Comparison of ENCODE assay signal across 8 mouse cellular contexts in genomic region chr17:24559146-24559545, GRCm38 (mm10). TPM values are rescaled to one million over a fixed set of nuclear protein-coding genes. Genes with fewer than 3 reads are reported as not detected.
DNase-seq lines count a peak whose midpoint lies in the region; ATAC-seq and TF ChIP-seq lines count a peak whose summit lies in the region.

No protein-coding gene starts in this region.

- no peak overlapping the region for H3K9ac ChIP-seq in forebrain, embryonic 12.5 days
- no peak overlapping the region for H3K9ac ChIP-seq in limb, embryonic 15.5 days
- no peak overlapping the region for H3K9ac ChIP-seq in neural tube, embryonic 15.5 days (replicated peaks)

- peak overlapping the region; percentile 27 for H3K4me2 ChIP-seq in forebrain, embryonic 12.5 days
- peak overlapping the region; percentile 31 for H3K4me2 ChIP-seq in limb, embryonic 15.5 days
- peak overlapping the region; percentile 32 for H3K4me2 ChIP-seq in neural tube, embryonic 15.5 days

- peak; percentile 13 for ATAC-seq in Patski
- ATAC-seq in forebrain, embryonic 12.5 days (ENCODE audit: low FRiP score): peak; percentile 63; the same call in 1 of the 2 replicates
- peak; percentile 87 for ATAC-seq in limb, embryonic 15.5 days (ENCODE audit: insufficient number of reproducible peaks, low FRiP score, low TSS enrichment, low read depth)
- no peak for ATAC-seq in neural tube, embryonic 15.5 days (ENCODE audit: low FRiP score)

- no peaks in the 10 kb centered on the region for H3K36me3 ChIP-seq in forebrain, embryonic 12.5 days (replicated peaks)
- no peaks in the 10 kb centered on the region for H3K36me3 ChIP-seq in limb, embryonic 15.5 days
- no peaks in the 10 kb centered on the region for H3K36me3 ChIP-seq in neural tube, embryonic 15.5 days

- intact Hi-C loops in heart, postnatal 14 days (cut with DNase I): no loop called here

- no peaks in the 10 kb centered on the region for H3K9me3 ChIP-seq in forebrain, embryonic 12.5 days
- no peaks in the 10 kb centered on the region for H3K9me3 ChIP-seq in limb, embryonic 15.5 days
- H3K9me3 ChIP-seq in neural tube, embryonic 15.5 days (replicated peaks): no peaks in the 10 kb centered on the region

- H3K4me3 ChIP-seq in forebrain, embryonic 12.5 days (replicated peaks): no peak overlapping the region
- no peak overlapping the region for H3K4me3 ChIP-seq in limb, embryonic 15.5 days
- no peak overlapping the region for H3K4me3 ChIP-seq in neural tube, embryonic 15.5 days (replicated peaks)

- in situ Hi-C loops in Patski (cut with MboI; ENCODE audit: low pct_unique_long_range_greater_than_20kb): no loop called here

- no peak for DNase-seq in Patski (ENCODE audit: low read depth, low spot score)
- DNase-seq in heart, postnatal 14 days: peak; percentile 56 to 58
- DNase-seq in spleen, adult 12 weeks (ENCODE audit: low spot score): no peak
- DNase-seq in cerebellum, adult 9-10 months: no peak
- no peak for DNase-seq in urinary bladder, postnatal 36 days (ENCODE audit: low spot score in 2 of 2)

- H3K4me1 ChIP-seq in forebrain, embryonic 12.5 days: peaks cover 27% of the 10 kb centered on the region
- H3K4me1 ChIP-seq in limb, embryonic 15.5 days: peaks cover 62% of the 10 kb centered on the region
- H3K4me1 ChIP-seq in neural tube, embryonic 15.5 days: peaks cover 47% of the 10 kb centered on the region

- 45% methylated on average over 3 of the region's 3 CpGs for WGBS in forebrain, embryonic 12.5 days
- 25% methylated on average over 3 of the region's 3 CpGs for WGBS in limb, embryonic 15.5 days
- WGBS in neural tube, embryonic 15.5 days: 30% methylated on average over 3 of the region's 3 CpGs

- H3K27me3 ChIP-seq in Patski: no peaks in the 10 kb centered on the region
- 0 out of 2 replicates have a peak, but pooled peaks cover 3% of the 10 kb centered on the region for H3K27me3 ChIP-seq in forebrain, embryonic 12.5 days
- no peaks in the 10 kb centered on the region for H3K27me3 ChIP-seq in limb, embryonic 15.5 days
- no peaks in the 10 kb centered on the region for H3K27me3 ChIP-seq in neural tube, embryonic 15.5 days (replicated peaks)

- POLR2A ChIA-PET in Patski (lab: Charles Lee): no interaction called here

- H3K27ac ChIP-seq in forebrain, embryonic 12.5 days: peak overlapping the region; percentile 84
- H3K27ac ChIP-seq in limb, embryonic 15.5 days: peak overlapping the region; percentile 92
- H3K27ac ChIP-seq in neural tube, embryonic 15.5 days (replicated peaks): peak overlapping the region; percentile 84

- CTCF ChIA-PET in Patski (lab: Charles Lee): interaction anchor here (1.1 kb wide), 1 partner anchor 38 kb away, joined by 4 read pairs; no protein-coding TSS in a partner anchor

- no peak for TF ChIP-seq CTCF in Patski (IDR thresholded peaks at IDR 0.05)

RNA-seq across cellular contexts. Expression of gene Pkd1, which starts 9.5 kb away (rescaled TPM):
- 41.0 TPM for polyA plus RNA-seq in Patski (2021)
- 15.5 and 17.9 TPM in 2 replicates for polyA plus RNA-seq in forebrain, embryonic 12.5 days (2016; fragmentation: Nextera tagmentation; extraction: Ambion mirVana)
- 10 to 100 TPM; 58.0 to 63.2 TPM for total RNA-seq in heart, postnatal 14 days (2021)
- 32.1 and 37.9 TPM in 2 replicates for polyA plus RNA-seq in limb, embryonic 15.5 days (2015; fragmentation: Nextera tagmentation; extraction: Ambion mirVana)
- polyA plus RNA-seq in neural tube, embryonic 15.5 days (2015; fragmentation: Nextera tagmentation; extraction: Ambion mirVana): 31.2 and 31.7 TPM in 2 replicates

RNA-seq across cellular contexts. Expression of gene Rab26, which starts 25.1 kb away (rescaled TPM):
- polyA plus RNA-seq in Patski (2021): 0.40 TPM
- 1.7 and 1.9 TPM in 2 replicates for polyA plus RNA-seq in forebrain, embryonic 12.5 days (2016; fragmentation: Nextera tagmentation; extraction: Ambion mirVana)
- under 1 TPM; 0.19 to 0.34 TPM for total RNA-seq in heart, postnatal 14 days (2021)
- polyA plus RNA-seq in limb, embryonic 15.5 days (2015; fragmentation: Nextera tagmentation; extraction: Ambion mirVana): 3.0 and 3.8 TPM in 2 replicates
- 6.1 and 9.1 TPM in 2 replicates for polyA plus RNA-seq in neural tube, embryonic 15.5 days (2015; fragmentation: Nextera tagmentation; extraction: Ambion mirVana)

RNA-seq across cellular contexts. Expression of gene Traf7, which starts 31.4 kb away (rescaled TPM):
- polyA plus RNA-seq in Patski (2021): 154 TPM
- polyA plus RNA-seq in forebrain, embryonic 12.5 days (2016; fragmentation: Nextera tagmentation; extraction: Ambion mirVana): 100 and 103 TPM in 2 replicates
- total RNA-seq in heart, postnatal 14 days (2021): 10 to 100 TPM; 57.2 to 65.5 TPM
- polyA plus RNA-seq in limb, embryonic 15.5 days (2015; fragmentation: Nextera tagmentation; extraction: Ambion mirVana): 89.8 and 104 TPM in 2 replicates
- 83.2 and 89.4 TPM in 2 replicates for polyA plus RNA-seq in neural tube, embryonic 15.5 days (2015; fragmentation: Nextera tagmentation; extraction: Ambion mirVana)

Comparison
In these comparisons a context has a peak if more than half of its experiments do, and no peak if none do; other contexts are left out.
1. DNase-seq: peak in heart, postnatal 14 days (2 of 2); none in Patski (single experiment), spleen, adult 12 weeks (single experiment), cerebellum, adult 9-10 months (single experiment) and urinary bladder, postnatal 36 days (0 of 2).
2. Peak in every context shown above with its lines, with median percentiles within 50 percentile points of each other: H3K27ac ChIP-seq and H3K4me2 ChIP-seq.